ENCODE assay signal across 21 mouse cellular contexts in genomic region chr1:88694353-88694752, GRCm38 (mm10).
A peak's percentile ranks its signal among the peaks of the same experiment; 100 is the strongest.
DNase-seq lines count a peak whose midpoint lies in the region.
"Had no signal": no experiment of that assay in that cellular context is flagged by ENCODE, and none has a peak within 500 bp of the region (broad histone marks: within the 10 kb centered on the region; RNA-seq: fewer than 3 reads in every experiment).

No protein-coding gene starts in this region.

- peak; percentile 49 for DNase-seq in cerebellum, adult 11-12 months
- no peak for DNase-seq in cerebellum, postnatal 36 days
- DNase-seq in cerebellum, adult 9-11 months = peak; percentile 45
- DNase-seq in cerebellum, postnatal 25 days = no peak
- peak; percentile 58 for DNase-seq in right cerebral cortex, postnatal 25 days
- DNase-seq in right cerebral cortex, postnatal 36 days (ENCODE audit: low spot score in 2 of 2) = no peak
- peak; percentile 10 for DNase-seq in telencephalon, adult 2 months (ENCODE audit: low read depth, low spot score)
- DNase-seq in liver = no peak
- DNase-seq: adrenal gland, postnatal 10 days; forebrain, postnatal 0 days; gastrocnemius, postnatal 14 days; heart, postnatal 14 days; kidney, adult 11 months; kidney, postnatal 14 days; layer of hippocampus, postnatal 36 days; left cerebral cortex, postnatal 4 days; liver, embryonic 13.5 days; lung, adult 18-20 months; lung, postnatal 4 days; right cerebral cortex, postnatal 4 days; thymus, postnatal 25 days had no signal

Comparison
In these comparisons a context has a peak if more than half of its experiments do, and no peak if none do; other contexts are left out.
1. DNase-seq: peak in cerebellum, adult 11-12 months (single experiment), cerebellum, adult 9-11 months (single experiment), right cerebral cortex, postnatal 25 days (single experiment) and telencephalon, adult 2 months (single experiment); none in cerebellum, postnatal 36 days (0 of 2), cerebellum, postnatal 25 days (0 of 2), right cerebral cortex, postnatal 36 days (0 of 2) and liver (single experiment).